Mouse (Mus musculus) frontal cortex, postnatal 10 days (tissue): Measurements from ENCODE around the gene Colgalt2.

Experiments
- DNase-seq, 2 experiments: peaks; one replicate each; pipeline ENCODE4 v3.0.0; 2022; ENCODE audit warnings: low spot score in 2 of 2, mixed read lengths in 1 of 2

Gene Colgalt2

DNA sequence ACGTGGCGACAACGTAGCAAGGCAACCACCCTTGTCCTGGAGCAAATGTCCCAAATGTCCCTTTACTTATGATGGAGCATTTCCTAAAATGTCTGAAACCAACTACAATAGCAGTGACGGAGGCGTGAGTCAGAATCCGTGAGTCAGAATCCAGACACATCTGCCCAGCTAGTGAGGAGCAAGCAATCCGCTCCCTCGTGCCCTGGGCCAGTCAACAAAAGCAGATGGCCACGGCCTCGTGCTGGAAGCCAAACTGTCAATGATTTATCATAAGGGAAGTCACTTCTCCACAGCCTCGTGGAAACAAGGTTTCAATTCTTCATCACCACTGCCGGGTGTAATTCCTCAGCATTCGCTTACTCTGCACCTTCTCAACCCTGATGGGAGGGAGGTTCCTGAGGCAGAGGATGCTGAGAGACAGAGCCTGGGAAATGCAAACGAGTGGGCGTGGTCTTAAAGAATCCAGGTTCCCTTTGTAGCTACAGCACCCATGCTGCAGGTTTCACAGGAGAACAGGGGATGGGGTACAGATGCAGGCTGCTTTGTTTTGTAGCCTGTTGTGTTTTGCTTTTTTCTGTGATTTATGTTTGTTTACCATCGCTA lies 136.9 kb downstream of the Colgalt2 start:
- no peak for DNase-seq

DNA sequence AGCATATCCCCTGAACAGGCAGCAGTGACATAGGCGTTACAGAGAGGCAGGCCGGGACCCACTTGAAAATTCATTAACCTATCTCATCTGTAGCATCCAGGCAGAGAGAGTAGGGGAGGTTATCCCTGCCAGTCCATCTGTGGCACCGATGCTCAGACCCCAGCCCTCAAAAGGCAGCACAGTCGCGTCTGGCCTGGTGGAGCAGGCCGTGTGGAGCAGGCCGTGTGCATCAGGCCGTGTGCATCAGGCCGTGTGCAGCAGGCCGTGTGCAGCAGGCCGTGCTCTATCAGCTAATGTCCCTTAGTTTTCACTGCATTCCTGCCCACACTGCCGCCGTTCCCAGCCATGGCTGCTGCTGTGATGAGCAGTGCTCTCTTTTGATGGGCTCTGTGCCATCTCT lies 137.6 kb downstream of the Colgalt2 start:
- DNase-seq = no peak

- no peak for DNase-seq
Observed at GRCm38 (mm10) chr1:152538817-152539216, 139.2 kb downstream of the Colgalt2 start.

- no peak for DNase-seq
Observed at GRCm38 (mm10) chr1:152540304-152540887, 140.8 kb downstream of the Colgalt2 start.

GRCm38 (mm10) chr1:152542747-152543378 lies 143.2 kb downstream of the Colgalt2 start:
- no peak for DNase-seq

DNA sequence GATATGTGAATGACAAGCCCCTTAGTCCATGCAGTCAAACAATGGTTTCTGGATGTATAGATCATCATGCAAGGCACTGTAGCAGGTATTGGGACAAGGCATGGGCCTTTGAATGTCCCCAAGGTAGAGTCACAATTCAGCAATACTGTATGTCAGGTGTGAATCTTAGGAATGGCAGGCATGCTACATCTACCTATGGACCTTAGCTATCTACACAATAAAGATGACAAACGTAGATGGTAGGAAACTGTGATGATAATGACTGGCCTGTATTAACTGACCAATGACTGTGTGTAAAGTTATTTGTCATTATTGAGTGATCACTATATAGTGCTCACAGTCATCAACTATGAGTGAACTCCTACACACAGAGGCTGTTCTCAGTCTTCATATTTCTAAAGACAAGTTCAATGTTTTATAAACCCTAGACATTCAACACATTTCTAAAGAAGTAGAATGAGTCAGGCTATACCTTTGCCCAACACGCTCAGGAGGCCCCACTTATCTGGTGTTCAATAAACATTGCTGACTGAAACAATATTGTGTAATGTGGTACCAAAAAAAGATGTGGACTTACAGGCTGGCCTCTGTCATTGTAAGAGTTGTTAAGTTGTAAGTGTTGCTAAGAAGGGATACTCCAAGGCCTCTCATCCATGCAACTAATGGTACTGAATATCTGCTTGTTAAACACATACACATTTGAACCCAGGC lies 144.0 kb downstream of the Colgalt2 start:
- DNase-seq = no peak

DNA sequence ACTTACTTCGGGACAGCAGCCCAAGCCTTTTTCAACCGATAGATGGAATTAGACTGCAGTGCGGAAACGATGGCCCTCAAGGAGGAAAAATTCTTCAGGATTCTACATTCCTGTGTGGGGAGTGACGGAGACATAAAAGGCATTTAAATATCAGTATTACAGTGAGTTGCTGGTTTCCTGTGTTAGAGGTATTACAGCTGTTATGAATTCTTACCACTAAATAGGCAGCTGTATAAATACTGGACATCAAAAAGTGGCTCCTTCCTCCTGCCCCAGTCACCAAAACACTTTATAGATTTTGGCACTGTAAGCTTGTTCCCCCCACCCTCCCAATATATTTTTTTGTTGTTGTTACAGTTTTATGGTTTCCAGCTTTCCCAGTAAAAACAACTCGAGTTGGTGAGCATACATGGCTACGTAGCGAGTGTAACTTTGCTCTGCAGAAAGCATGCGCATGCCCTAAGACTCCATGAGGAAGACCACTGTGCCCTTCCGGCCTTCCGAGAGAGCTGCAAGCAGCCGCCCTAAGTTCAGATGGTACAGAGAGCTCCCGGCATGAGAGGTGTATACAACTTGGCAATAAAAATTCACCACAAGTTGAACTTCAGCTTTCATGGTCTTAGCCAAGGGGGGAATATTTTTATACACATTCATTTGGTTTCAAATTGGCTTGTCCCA lies 149.6 kb downstream of the Colgalt2 start:
- DNase-seq = no peak

DNA sequence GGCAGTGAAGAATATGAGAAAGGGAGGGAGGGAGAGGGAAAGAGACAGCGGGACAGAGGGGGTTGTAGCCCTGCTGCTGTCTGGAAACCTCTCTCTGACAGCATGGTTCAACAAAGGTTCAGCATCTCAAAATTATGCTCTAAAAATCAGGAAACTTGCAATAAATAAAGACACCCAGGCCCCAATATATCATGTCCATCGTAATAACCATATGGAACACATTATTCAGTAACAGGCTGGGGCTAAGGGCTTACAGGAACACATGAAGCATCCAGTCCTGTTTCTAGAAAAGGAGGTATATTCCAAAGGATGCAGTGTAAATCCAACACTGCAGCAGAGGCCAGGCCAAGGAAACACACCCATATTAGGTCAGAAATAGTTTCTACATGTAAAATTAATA lies 150.9 kb downstream of the Colgalt2 start:
- no peak for DNase-seq

- no peak for DNase-seq
Observed at GRCm38 (mm10) chr1:152550973-152551372, 151.3 kb downstream of the Colgalt2 start.

DNA sequence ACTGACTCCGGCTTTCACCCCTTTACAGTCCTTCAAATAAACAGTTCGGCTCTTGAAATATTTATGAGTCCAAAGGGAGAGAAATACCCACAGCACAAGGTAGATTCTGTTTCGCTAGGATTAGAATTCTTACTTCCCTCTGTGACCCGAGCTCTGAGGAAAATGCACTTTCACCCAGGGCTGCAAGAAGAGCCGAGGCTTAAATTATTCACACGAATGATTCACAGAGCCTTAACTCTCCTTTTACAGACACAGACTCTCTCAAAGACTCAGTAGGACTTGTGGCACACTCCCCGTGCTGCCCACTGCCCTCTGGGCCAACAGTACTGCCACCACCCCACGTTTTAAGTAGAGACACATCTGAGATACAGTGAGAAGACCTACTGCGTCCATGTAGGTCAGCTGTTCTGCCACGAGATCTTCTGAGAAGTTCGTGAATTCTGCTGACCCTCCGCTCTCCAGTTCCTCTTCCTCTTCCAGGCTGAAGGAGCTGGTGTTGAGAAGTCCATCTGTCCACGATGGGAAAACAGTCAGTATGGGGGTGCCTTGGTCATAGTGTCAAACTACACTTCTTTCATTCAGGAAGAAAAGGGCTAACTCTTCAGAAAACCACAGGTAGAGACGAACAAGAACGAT lies 154.4 kb downstream of the Colgalt2 start:
- no peak for DNase-seq

- peak; percentile 56 to 62 for DNase-seq
Observed at GRCm38 (mm10) chr1:152555944-152556573, 156.4 kb downstream of the Colgalt2 start.

- no peak for DNase-seq
Observed at GRCm38 (mm10) chr1:152556576-152557281, 157.1 kb downstream of the Colgalt2 start.
